Mouse (Mus musculus): ENCODE measurements around the gene Cnnm3.

DNA sequence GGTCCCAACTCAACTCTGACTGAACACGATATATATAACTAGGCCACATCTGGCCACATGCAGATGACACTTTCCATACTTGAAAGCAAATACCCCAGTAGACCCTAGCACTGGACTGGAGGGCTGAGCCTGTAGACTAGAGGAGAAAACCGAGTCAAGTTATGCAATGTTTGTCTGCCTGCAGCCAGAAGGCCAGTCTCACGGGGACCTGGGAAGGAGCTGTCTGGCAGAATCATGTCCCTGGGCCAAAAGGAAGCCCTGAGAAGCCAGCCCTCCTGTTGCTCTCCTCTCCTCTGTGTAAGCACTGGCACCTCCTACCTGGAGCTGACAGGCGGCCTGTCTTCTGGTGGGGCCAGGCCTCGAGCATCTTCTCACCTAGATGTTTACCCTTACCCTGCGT lies 63.7 kb downstream of the Cnnm3 start:
- TF ChIP-seq CTCF (IDR thresholded peaks at IDR 0.05; ENCODE audit: extremely low read depth, insufficient read length, insufficient replicate concordance, low read depth, low read length), result no peak
- TF ChIP-seq POLR2A (IDR thresholded peaks at IDR 0.05; ENCODE audit: low read depth, low read length), result no peak

All from small intestine, adult 2 months (tissue).